18 mouse cellular contexts compared by ENCODE assay signal in genomic region chr11:67510831-67511230, GRCm38 (mm10).
"Had no signal": no experiment of that assay in that cellular context is flagged by ENCODE, and none has a peak within 500 bp of the region (broad histone marks: within the 10 kb centered on the region; RNA-seq: fewer than 3 reads in every experiment).

No protein-coding gene starts in this region.

- H3K27ac ChIP-seq: liver, embryonic 15.5 days; lung, embryonic 15.5 days; macrophage; midbrain, embryonic 13.5 days; midbrain, embryonic 15.5 days; neural tube, embryonic 12.5 days; stomach, embryonic 15.5 days; stomach, postnatal 0 days had no signal

- H3K4me2 ChIP-seq: liver, embryonic 15.5 days; lung, embryonic 15.5 days; midbrain, embryonic 13.5 days; midbrain, embryonic 15.5 days; neural tube, embryonic 12.5 days; stomach, embryonic 15.5 days had no signal

- ATAC-seq: liver, postnatal 0 days; lung, postnatal 0 days; midbrain, embryonic 13.5 days; midbrain, embryonic 15.5 days had no signal

- H3K27me3 ChIP-seq: liver, embryonic 15.5 days; lung, embryonic 15.5 days; midbrain, embryonic 13.5 days; midbrain, embryonic 15.5 days; neural tube, embryonic 12.5 days; stomach, embryonic 15.5 days had no signal

- DNase-seq: liver, postnatal 0 days; lung, adult 2 months; lung, postnatal 14 days; lung, postnatal 36 days; right cerebral cortex, postnatal 14 days; thymus, adult 2 months; thymus, postnatal 25 days; thymus, postnatal 4 days had no signal

- H3K9me3 ChIP-seq: liver, embryonic 15.5 days; lung, embryonic 15.5 days; midbrain, embryonic 13.5 days; midbrain, embryonic 15.5 days; neural tube, embryonic 12.5 days; stomach, embryonic 15.5 days had no signal

- H3K9ac ChIP-seq: liver, embryonic 15.5 days; liver, postnatal 0 days; lung, embryonic 15.5 days; midbrain, embryonic 13.5 days; midbrain, embryonic 15.5 days; neural tube, embryonic 12.5 days; stomach, embryonic 15.5 days had no signal

- H3K4me3 ChIP-seq: liver, embryonic 15.5 days; lung, embryonic 15.5 days; megakaryocyte, embryonic 14.5 days; midbrain, embryonic 13.5 days; midbrain, embryonic 15.5 days; neural tube, embryonic 12.5 days; stomach, embryonic 15.5 days had no signal

- H3K36me3 ChIP-seq: liver, embryonic 15.5 days; lung, embryonic 15.5 days; midbrain, embryonic 13.5 days; midbrain, embryonic 15.5 days; neural tube, embryonic 12.5 days; stomach, embryonic 15.5 days had no signal

- H3K4me1 ChIP-seq: liver, embryonic 15.5 days; megakaryocyte, embryonic 14.5 days; midbrain, embryonic 13.5 days; midbrain, embryonic 15.5 days; neural tube, embryonic 12.5 days had no signal
